Mouse (Mus musculus) ES-E14 (cell line): ENCODE results near the gene Myo5c.

Source experiments
- CHD2 ChIP-seq: IDR thresholded peaks from 2 replicates; pipeline ENCODE4 v1.6.1; 2014; ENCODE audit warnings: mild to moderate bottlenecking, low read depth, low read length, inconsistent platforms
- HCFC1 ChIP-seq: IDR thresholded peaks from 2 replicates; pipeline ENCODE4 v1.6.1; 2012; ENCODE audit warnings: low read length, inconsistent platforms, borderline replicate concordance; ENCODE audit not compliant: insufficient read depth
- MAFK ChIP-seq: IDR thresholded peaks from 2 replicates; pipeline ENCODE4 v1.6.1; 2014; ENCODE audit warnings: mild to moderate bottlenecking, low read depth, low read length, inconsistent platforms; ENCODE audit not compliant: insufficient read depth
- ZC3H11A ChIP-seq: IDR thresholded peaks from 2 replicates; pipeline ENCODE4 v1.6.1; 2012; ENCODE audit warnings: low read depth, mild to moderate bottlenecking, inconsistent platforms, low read length, borderline replicate concordance
- ZNF384 ChIP-seq: IDR thresholded peaks from 2 replicates; pipeline ENCODE4 v1.6.1; 2012; ENCODE audit warnings: low read depth, low read length, inconsistent platforms

- TF ChIP-seq CHD2 (no peak), MAFK (no peak), HCFC1 (no peak), ZNF384 (no peak), ZC3H11A (no peak)
Observed at GRCm38 (mm10) chr9:75322099-75322885, 90.5 kb downstream of the Myo5c start.
